8 mouse cellular contexts compared by ENCODE assay signal in the genomic region with DNA sequence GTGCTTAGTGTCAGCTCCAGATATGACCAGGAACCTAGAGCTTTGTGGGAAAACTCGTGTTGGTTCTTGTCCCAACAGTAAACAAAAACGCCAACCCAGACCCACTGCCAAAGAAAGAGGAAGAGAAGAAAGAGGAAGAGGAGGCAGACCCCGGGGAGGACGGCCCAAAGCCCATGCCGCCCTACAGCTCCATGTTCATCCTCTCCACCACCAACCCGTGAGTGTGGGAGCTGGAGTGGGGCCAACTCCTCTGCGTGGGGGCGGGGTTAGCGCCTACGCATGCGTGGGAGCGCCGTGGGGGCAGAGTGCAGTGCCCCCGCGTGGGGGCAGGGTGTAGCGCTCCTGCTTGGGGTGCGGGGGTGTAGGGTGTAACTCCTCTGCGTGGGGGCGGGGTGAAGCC.
DNase-seq lines count a peak whose midpoint lies in the region; ATAC-seq and TF ChIP-seq lines count a peak whose summit lies in the region.
"Had no signal": no experiment of that assay in that cellular context is flagged by ENCODE, and none has a peak within 500 bp of the region (broad histone marks: within the 10 kb centered on the region; RNA-seq: fewer than 3 reads in every experiment).

No protein-coding gene starts in this region.

- no peak overlapping the region for H3K4me3 ChIP-seq in liver, embryonic 13.5 days (replicated peaks)
- H3K4me3 ChIP-seq in testis, adult 2 months (ENCODE audit: control insufficient read depth, low read depth, low read length): peak overlapping the region; percentile 43
- no peak overlapping the region for H3K4me3 ChIP-seq in hindbrain, postnatal 0 days (ENCODE audit: low read length)
- H3K4me3 ChIP-seq: neural tube, embryonic 12.5 days had no signal

- H3K4me2 ChIP-seq in liver, embryonic 13.5 days: peak overlapping the region; percentile 17; the same call in 1 of the 2 replicates
- no peak overlapping the region for H3K4me2 ChIP-seq in hindbrain, postnatal 0 days (ENCODE audit: low read depth, low read length)
- H3K4me2 ChIP-seq: neural tube, embryonic 12.5 days had no signal

- no peak for TF ChIP-seq POLR2A in testis, adult 2 months (IDR thresholded peaks at IDR 0.05; ENCODE audit: control insufficient read depth, low read depth, low read length)

- H3K4me1 ChIP-seq in liver, embryonic 13.5 days (replicated peaks): peaks cover 16% of the 10 kb centered on the region; the same call in 1 of the 2 replicates
- H3K4me1 ChIP-seq in testis, adult 2 months (ENCODE audit: control insufficient read depth, insufficient read depth, low read length): peaks cover 19% of the 10 kb centered on the region
- H3K4me1 ChIP-seq in hindbrain, postnatal 0 days (ENCODE audit: insufficient read depth, low read length): no peaks in the 10 kb centered on the region

- no peak overlapping the region for H3K9ac ChIP-seq in liver, embryonic 13.5 days
- H3K9ac ChIP-seq in hindbrain, postnatal 0 days (replicated peaks; ENCODE audit: low read length): no peak overlapping the region
- H3K9ac ChIP-seq: neural tube, embryonic 12.5 days had no signal

- H3K27ac ChIP-seq in liver, embryonic 13.5 days: no peak overlapping the region
- H3K27ac ChIP-seq in testis, adult 2 months (ENCODE audit: control insufficient read depth, insufficient read depth, low read depth, low read length): no peak overlapping the region
- H3K27ac ChIP-seq in hindbrain, postnatal 0 days: no peak overlapping the region
- H3K27ac ChIP-seq: neural tube, embryonic 12.5 days had no signal

- 40% methylated on average over 19 of the region's 19 CpGs for WGBS in liver, embryonic 13.5 days (ENCODE audit: insufficient replicate concordance)
- WGBS in hindbrain, postnatal 0 days: 82% methylated on average over 19 of the region's 19 CpGs

- TF ChIP-seq CTCF in testis, adult 2 months (IDR thresholded peaks at IDR 0.05; ENCODE audit: control insufficient read depth, insufficient read depth, insufficient replicate concordance, low read depth, low read length): peak; percentile 10; the same call in 1 of the 2 replicates
- TF ChIP-seq CTCF in hindbrain, postnatal 0 days (IDR thresholded peaks at IDR 0.05; ENCODE audit: low read depth): no peak

- no peak for ATAC-seq in liver, embryonic 13.5 days (ENCODE audit: low read depth)
- ATAC-seq in hindbrain, postnatal 0 days: no peak

- peak; percentile 18 to 42 for DNase-seq in kidney, postnatal 25 days
- DNase-seq in kidney, adult 11 months: no peak
- DNase-seq in MN1 (ENCODE audit: low spot score): peak; percentile 50
- no peak for DNase-seq in liver, embryonic 13.5 days
- DNase-seq in hindbrain, postnatal 0 days (ENCODE audit: low spot score): no peak
- no peak for DNase-seq in embryo, embryonic 9.5 days (ENCODE audit: extremely low spot score)

- H3K9me3 ChIP-seq in liver, embryonic 13.5 days (replicated peaks): no peaks in the 10 kb centered on the region
- no peaks in the 10 kb centered on the region for H3K9me3 ChIP-seq in hindbrain, postnatal 0 days (ENCODE audit: low read length)
- H3K9me3 ChIP-seq: neural tube, embryonic 12.5 days had no signal

- peaks cover 40% of the 10 kb centered on the region for H3K27me3 ChIP-seq in liver, embryonic 13.5 days
- H3K27me3 ChIP-seq in testis, adult 2 months (ENCODE audit: control insufficient read depth, insufficient read depth, low read length): no peaks in the 10 kb centered on the region
- no peaks in the 10 kb centered on the region for H3K27me3 ChIP-seq in hindbrain, postnatal 0 days (ENCODE audit: insufficient read depth, low read length)
- H3K27me3 ChIP-seq: neural tube, embryonic 12.5 days had no signal

- H3K36me3 ChIP-seq in liver, embryonic 13.5 days: no peaks in the 10 kb centered on the region
- no peaks in the 10 kb centered on the region for H3K36me3 ChIP-seq in testis, adult 2 months (ENCODE audit: control insufficient read depth, insufficient read depth, low read length)
- H3K36me3 ChIP-seq in hindbrain, postnatal 0 days (ENCODE audit: insufficient read depth, low read length): peaks cover 22% of the 10 kb centered on the region; the same call in 1 of the 2 replicates

Comparison
In these comparisons a context has a peak if more than half of its experiments do, and no peak if none do; other contexts are left out.
1. DNase-seq: peak in kidney, postnatal 25 days (2 of 2) and MN1 (single experiment); none in kidney, adult 11 months (single experiment), liver, embryonic 13.5 days (single experiment), hindbrain, postnatal 0 days (single experiment) and embryo, embryonic 9.5 days (single experiment).